Mouse (Mus musculus): Measurements from ENCODE around the gene En1.

- TF ChIP-seq HCFC1 (IDR thresholded peaks at IDR 0.05; ENCODE audit: borderline replicate concordance, insufficient read depth, low read length): no peak
- no peak for TF ChIP-seq CHD2 (IDR thresholded peaks at IDR 0.05; ENCODE audit: low read depth, low read length)
Measured at GRCm38 (mm10) chr1:120614307-120615100, 12.3 kb downstream of the En1 start.
